Mouse (Mus musculus) CH12.LX (cell line): ENCODE measurements around the gene Lmna. TPM values are rescaled to one million over a fixed set of nuclear protein-coding genes. Genes with fewer than 3 reads are reported as not detected.

Experiments used
- DNase-seq: peaks from one replicate; pipeline ENCODE4 v3.0.0-alpha.2; 2013; ENCODE audit errors: extremely low read depth
- H3K27ac ChIP-seq: 2 replicates; pipeline ENCODE4 v1.5.1; 2012; ENCODE audit warnings: low read depth, mild to moderate bottlenecking, control low read depth, moderate library complexity; ENCODE audit not compliant: insufficient read depth
- H3K27me3 ChIP-seq: replicated peaks from 2 replicates; pipeline ENCODE3; 2012; ENCODE audit warnings: inconsistent platforms
- H3K36me3 ChIP-seq, 2 experiments: replicated peaks in 1 of 2; 2 replicates each; pipeline versions ENCODE3 to v1.6.1; 2012; ENCODE audit warnings: inconsistent platforms in 1 of 2, low read length in 1 of 2, mild to moderate bottlenecking in 1 of 2, mixed read lengths in 1 of 2, moderate library complexity in 1 of 2; ENCODE audit not compliant: control insufficient read depth in 1 of 2, insufficient read depth in 1 of 2
- H3K4me1 ChIP-seq, 2 experiments: 2 replicates each; pipeline ENCODE4 v1.6.1; 2012; ENCODE audit warnings: inconsistent platforms in 1 of 2, moderate library complexity in 1 of 2; ENCODE audit not compliant: insufficient read depth in 2 of 2, control insufficient read depth in 1 of 2
- H3K4me2 ChIP-seq: 2 replicates; pipeline ENCODE4 v1.6.1; 2012; ENCODE audit warnings: low read depth, mild to moderate bottlenecking, control low read depth; ENCODE audit not compliant: poor library complexity, insufficient read depth, severe bottlenecking
- H3K4me3 ChIP-seq, 3 experiments: fragments of 150-350 bp in 1 of 3; sonication (generic) in 1 of 3; replicated peaks in 1 of 3; 2 replicates each; pipeline versions ENCODE3 to v1.5.1; 2011 to 2012; ENCODE audit warnings: low read depth in 2 of 3, low read length in 2 of 3, mild to moderate bottlenecking in 2 of 3, moderate library complexity in 2 of 3, control low read depth in 1 of 3, improper control_type of control experiment in 1 of 3, inconsistent platforms in 1 of 3, mixed read lengths in 1 of 3; ENCODE audit not compliant: poor library complexity in 1 of 3
- H3K79me2 ChIP-seq: replicated peaks from 2 replicates; pipeline ENCODE4 v1.6.1; 2012; ENCODE audit warnings: mild to moderate bottlenecking, moderate library complexity; ENCODE audit not compliant: control insufficient read depth, poor library complexity, insufficient read depth, severe bottlenecking; ENCODE audit errors: extremely low read depth
- H3K9ac ChIP-seq: 2 replicates; pipeline ENCODE4 v1.6.1; 2012; ENCODE audit warnings: low read depth, mild to moderate bottlenecking, control low read depth, moderate library complexity; ENCODE audit not compliant: insufficient read depth
- H3K9me3 ChIP-seq: replicated peaks from 2 replicates; pipeline ENCODE3; 2012; ENCODE audit warnings: low read length, inconsistent platforms, mixed read lengths
- BHLHE40 ChIP-seq: IDR thresholded peaks from 2 replicates; pipeline ENCODE4 v1.6.1; 2011; ENCODE audit warnings: mild to moderate bottlenecking, low read depth, low read length, improper control_type of control experiment
- CHD1 ChIP-seq: IDR thresholded peaks from 2 replicates; pipeline ENCODE4 v1.6.1; 2012; ENCODE audit warnings: low read depth, low read length, improper control_type of control experiment, inconsistent platforms
- CHD2 ChIP-seq: IDR thresholded peaks from 2 replicates; pipeline ENCODE4 v1.6.1; 2011; ENCODE audit warnings: low read length, improper control_type of control experiment
- EP300 ChIP-seq: IDR thresholded peaks from 2 replicates; pipeline ENCODE4 v1.6.1; 2011; ENCODE audit warnings: low read length, improper control_type of control experiment
- ETS1 ChIP-seq: conservative IDR thresholded peaks from 2 replicates; pipeline ENCODE4 v1.6.1; 2012; ENCODE audit warnings: low read depth, mild to moderate bottlenecking, inconsistent platforms, low read length, improper control_type of control experiment, moderate library complexity
- GABPA ChIP-seq: IDR thresholded peaks from 2 replicates; pipeline ENCODE4 v1.6.1; 2012; ENCODE audit warnings: low read depth, low read length, improper control_type of control experiment, inconsistent platforms; ENCODE audit not compliant: insufficient replicate concordance
- IRF4 ChIP-seq: IDR thresholded peaks from 2 replicates; pipeline ENCODE4 v1.6.1; 2014; ENCODE audit warnings: low read depth, mild to moderate bottlenecking, inconsistent platforms, low read length, improper control_type of control experiment
- JUN ChIP-seq: IDR thresholded peaks from 2 replicates; pipeline ENCODE4 v1.6.1; 2011; ENCODE audit warnings: low read depth, mild to moderate bottlenecking, low read length, improper control_type of control experiment, moderate library complexity; ENCODE audit not compliant: insufficient read depth
- JUND ChIP-seq: conservative IDR thresholded peaks from 2 replicates; pipeline ENCODE4 v1.6.1; 2011; ENCODE audit warnings: low read depth, low read length, improper control_type of control experiment
- KAT2A ChIP-seq: IDR thresholded peaks from 2 replicates; pipeline ENCODE4 v1.6.1; 2012; ENCODE audit warnings: low read length, improper control_type of control experiment, inconsistent platforms; ENCODE audit not compliant: insufficient replicate concordance
- MAFK ChIP-seq: IDR thresholded peaks from 2 replicates; pipeline ENCODE4 v1.6.1; 2011; ENCODE audit warnings: low read length, improper control_type of control experiment; ENCODE audit not compliant: insufficient replicate concordance
- MAX ChIP-seq: IDR thresholded peaks from 2 replicates; pipeline ENCODE4 v1.6.1; 2011; ENCODE audit warnings: low read length, improper control_type of control experiment
- MXI1 ChIP-seq: IDR thresholded peaks from 2 replicates; pipeline ENCODE4 v1.6.1; 2011; ENCODE audit warnings: mild to moderate bottlenecking, low read depth, low read length, improper control_type of control experiment
- NELFE ChIP-seq: IDR thresholded peaks from 2 replicates; pipeline ENCODE4 v1.6.1; 2011; ENCODE audit warnings: low read depth, low read length, improper control_type of control experiment
- NRF1 ChIP-seq: IDR thresholded peaks from 2 replicates; pipeline ENCODE4 v1.6.1; 2014; ENCODE audit warnings: low read depth, mild to moderate bottlenecking, inconsistent platforms, low read length, improper control_type of control experiment, moderate library complexity
- PAX5 ChIP-seq: IDR thresholded peaks from 2 replicates; pipeline ENCODE4 v1.6.1; 2012; ENCODE audit warnings: low read length, inconsistent platforms, mixed read lengths
- POLR2A ChIP-seq: IDR thresholded peaks from 2 replicates; pipeline ENCODE4 v1.6.1; 2011; ENCODE audit warnings: low read depth, mild to moderate bottlenecking, improper control_type of control experiment, low read length
- POLR2AphosphoS2 ChIP-seq: IDR thresholded peaks from 2 replicates; pipeline ENCODE4 v1.6.1; 2011; ENCODE audit warnings: low read depth, low read length, improper control_type of control experiment
- RAD21 ChIP-seq: IDR thresholded peaks from 2 replicates; pipeline ENCODE4 v1.6.1; 2011; ENCODE audit warnings: low read depth, mild to moderate bottlenecking, low read length, improper control_type of control experiment, moderate library complexity
- RCOR1 ChIP-seq: conservative IDR thresholded peaks from 2 replicates; pipeline ENCODE4 v1.6.1; 2012; ENCODE audit warnings: low read depth, mild to moderate bottlenecking, inconsistent platforms, low read length, improper control_type of control experiment
- UBTF ChIP-seq: IDR thresholded peaks from 2 replicates; pipeline ENCODE4 v1.6.1; 2012; ENCODE audit warnings: low read depth, mild to moderate bottlenecking, inconsistent platforms, low read length, improper control_type of control experiment, moderate library complexity
- ZC3H11A ChIP-seq: IDR thresholded peaks from 2 replicates; pipeline ENCODE4 v1.6.1; 2012; ENCODE audit warnings: low read depth, mild to moderate bottlenecking, inconsistent platforms, low read length, improper control_type of control experiment
- dilution Hi-C: fragments of 300-500 bp; cut with MboI; formaldehyde crosslinking; loops from 2 replicates; pipeline ENCODE4 v1.14.3; 2020; ENCODE audit warnings: low sequenced_read_pairs; ENCODE audit not compliant: extremely low pct_unique_long_range_greater_than_20kb, extremely low pct_ligation_motif_present
- in situ Hi-C: fragments of 300-500 bp; cut with MboI; formaldehyde crosslinking; loops from 3 replicates; pipeline ENCODE4 v1.14.3; 2019; ENCODE audit warnings: low sequenced_read_pairs, low pct_ligation_motif_present, low pct_unique_long_range_greater_than_20kb, mixed read lengths
- polyA plus RNA-seq: library from polyadenylated mRNA; unstranded; fragments of >175 nt; gene quantifications from 2 replicates; pipeline ENCODE4 v1.2.1, GENCODE M21; 2012; ENCODE audit warnings: low read depth; ENCODE audit not compliant: insufficient read length
- total RNA-seq, 2 experiments: library from RNA; depleted of rRNA; stranded (reverse); fragments of 300-350 nt in 1 of 2; fragments of >200 nt in 1 of 2; gene quantifications; 2 replicates each; pipeline ENCODE4 v1.2.3; 2012 to 2014

Gene Lmna
- total and polyA plus RNA-seq, 3 experiments = 16.1 to 67.7 (median 17.2) TPM

GRCm38 (mm10) chr3:88535527-88535926 is 25.8 kb upstream of the Lmna start:
- no peak for TF ChIP-seq MAFK
- no peak for TF ChIP-seq IRF4
- no peak for TF ChIP-seq CHD1
- no peak for TF ChIP-seq KAT2A
- TF ChIP-seq MXI1 = no peak
- no peak for TF ChIP-seq PAX5
- no peak for TF ChIP-seq GABPA
- TF ChIP-seq MAX = no peak
- no peak for TF ChIP-seq RAD21
- no peak for TF ChIP-seq ETS1
- TF ChIP-seq EP300 = no peak
- TF ChIP-seq ZC3H11A = no peak
- TF ChIP-seq NELFE = no peak
- TF ChIP-seq UBTF = no peak
- H3K4me2 ChIP-seq = no peak overlapping the region
- peaks cover 6 to 26% of the 10 kb centered on the region in 2 experiments for H3K4me1 ChIP-seq
- no peak overlapping the region for H3K9ac ChIP-seq
- dilution Hi-C loops (no loop called here), in situ Hi-C loops (no loop called here)
- no peaks in the 10 kb centered on the region for H3K79me2 ChIP-seq
- H3K9me3 ChIP-seq = no peaks in the 10 kb centered on the region
- H3K36me3 ChIP-seq = peaks cover 13 to 26% of the 10 kb centered on the region in 2 experiments
- no peak overlapping the region for H3K4me3 ChIP-seq
- peaks cover 9% of the 10 kb centered on the region for H3K27me3 ChIP-seq
- DNase-seq = no peak
- no peak overlapping the region for H3K27ac ChIP-seq

DNA sequence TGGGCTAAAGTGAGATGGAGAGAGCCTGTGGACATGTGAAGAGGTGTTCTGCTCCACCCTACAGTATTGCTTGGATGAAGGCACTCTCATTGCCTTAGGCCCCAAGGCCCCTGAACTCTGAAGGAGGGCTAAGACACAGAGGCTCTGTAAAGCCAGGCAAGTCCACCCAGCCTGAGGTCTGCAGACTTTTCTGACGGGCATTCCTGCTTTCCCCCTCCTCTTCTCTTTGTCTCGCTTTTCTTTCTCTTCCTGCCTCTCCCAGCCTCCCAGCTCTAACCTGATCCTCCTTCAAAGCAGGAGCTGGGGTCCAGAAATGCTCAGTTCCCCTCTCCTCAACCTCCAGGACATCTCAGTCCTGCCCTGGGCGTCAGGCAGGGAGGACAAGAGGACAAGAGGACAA is 25.2 kb upstream of the Lmna start:
- in situ Hi-C loops (no loop called here), dilution Hi-C loops (no loop called here)
- no peaks in the 10 kb centered on the region for H3K79me2 ChIP-seq
- H3K9me3 ChIP-seq = no peaks in the 10 kb centered on the region
- H3K36me3 ChIP-seq = peaks cover 13 to 26% of the 10 kb centered on the region in 2 experiments
- H3K4me3 ChIP-seq = no peak overlapping the region
- H3K9ac ChIP-seq = no peak overlapping the region
- H3K4me1 ChIP-seq = peaks cover 8 to 31% of the 10 kb centered on the region in 2 experiments
- H3K4me2 ChIP-seq = no peak overlapping the region
- TF ChIP-seq JUND = no peak
- TF ChIP-seq CHD2 = no peak
- no peak for TF ChIP-seq POLR2AphosphoS2
- no peak for TF ChIP-seq EP300
- TF ChIP-seq POLR2A = no peak
- no peak for TF ChIP-seq NRF1
- TF ChIP-seq RAD21 = no peak
- no peak for TF ChIP-seq RCOR1
- TF ChIP-seq NELFE = no peak
- TF ChIP-seq JUN = no peak
- no peak for TF ChIP-seq IRF4
- TF ChIP-seq BHLHE40 = no peak
- no peak for TF ChIP-seq GABPA
- TF ChIP-seq MXI1 = no peak
- no peak for TF ChIP-seq CHD1
- DNase-seq = no peak
- peaks cover 9% of the 10 kb centered on the region for H3K27me3 ChIP-seq
- H3K27ac ChIP-seq = no peak overlapping the region
